ENCODE assay signal across 19 mouse cellular contexts in the genomic region with DNA sequence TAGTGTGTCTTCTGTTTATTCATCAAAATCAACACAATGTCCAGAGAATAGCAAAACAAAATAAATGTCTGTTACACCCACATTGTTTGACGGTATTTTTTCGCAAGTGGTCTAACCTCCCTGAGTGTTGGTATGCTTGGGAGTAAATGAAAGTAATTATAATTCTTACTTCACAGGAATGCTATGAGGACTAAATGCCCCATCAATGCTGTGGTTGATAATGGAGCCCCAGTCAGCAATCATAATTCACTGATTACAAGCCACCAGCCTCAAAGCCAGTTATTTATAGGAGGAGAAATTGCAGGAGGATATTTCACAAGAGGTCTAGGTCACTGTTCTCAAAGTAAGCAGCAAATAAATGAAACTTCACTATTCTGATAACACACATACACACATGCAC.
DNase-seq lines count a peak whose midpoint lies in the region; ATAC-seq and TF ChIP-seq lines count a peak whose summit lies in the region.
"Had no signal": no experiment of that assay in that cellular context is flagged by ENCODE, and none has a peak within 500 bp of the region (broad histone marks: within the 10 kb centered on the region; RNA-seq: fewer than 3 reads in every experiment).

No protein-coding gene starts in this region.

- no peak overlapping the region for H3K4me3 ChIP-seq in heart, embryonic 14.5 days (ENCODE audit: control insufficient read depth in 1 of 2, insufficient read depth in 1 of 2, low read depth in 1 of 2, low read length in 2 of 2)
- no peak overlapping the region for H3K4me3 ChIP-seq in lung, postnatal 0 days (ENCODE audit: low read depth, low read length)
- no peak overlapping the region for H3K4me3 ChIP-seq in lung, adult 2 months (replicated peaks; ENCODE audit: extremely low read depth, low read depth, low read length)
- H3K4me3 ChIP-seq: embryonic facial prominence, embryonic 13.5 days; forebrain, embryonic 12.5 days; hindbrain, embryonic 10.5 days; intestine, embryonic 15.5 days had no signal

- no peaks in the 10 kb centered on the region for H3K27me3 ChIP-seq in heart, embryonic 14.5 days (ENCODE audit: control insufficient read depth, insufficient read depth, low read length)
- H3K27me3 ChIP-seq in lung, postnatal 0 days (replicated peaks; ENCODE audit: insufficient read depth, low read length) = no peaks in the 10 kb centered on the region
- H3K27me3 ChIP-seq: embryonic facial prominence, embryonic 13.5 days; forebrain, embryonic 12.5 days; intestine, embryonic 15.5 days had no signal

- TF ChIP-seq CTCF in lung, postnatal 0 days (IDR thresholded peaks at IDR 0.05) = no peak
- no peak for TF ChIP-seq CTCF in lung, adult 2 months (IDR thresholded peaks at IDR 0.05; ENCODE audit: insufficient read depth, low read length)

- intact Hi-C loops in heart, postnatal 14 days (cut with DNase I) = loop anchor here (10.0 kb wide), 1 partner anchor 306 kb away; no protein-coding TSS in a partner anchor

- 26% methylated on average over 2 of the region's 2 CpGs for WGBS in heart, embryonic 14.5 days
- 78% methylated on average over 2 of the region's 2 CpGs for WGBS in lung, postnatal 0 days
- WGBS in lung, adult 2 months = 71% methylated on average over 2 of the region's 2 CpGs

- peak; percentile 54; the same call in 1 of the 2 replicates for ATAC-seq in heart, embryonic 14.5 days (ENCODE audit: insufficient number of reproducible peaks, insufficient read depth, low FRiP score, low read depth)
- peak; percentile 47; the same call in 1 of the 2 replicates for ATAC-seq in lung, postnatal 0 days
- ATAC-seq: forebrain, embryonic 16.5 days; intestine, embryonic 15.5 days had no signal

- no peaks in the 10 kb centered on the region for H3K9me3 ChIP-seq in heart, embryonic 14.5 days (ENCODE audit: control insufficient read depth, low read length)
- H3K9me3 ChIP-seq in lung, postnatal 0 days (ENCODE audit: low read length) = no peaks in the 10 kb centered on the region
- H3K9me3 ChIP-seq: embryonic facial prominence, embryonic 13.5 days; forebrain, embryonic 12.5 days; hindbrain, embryonic 10.5 days; intestine, embryonic 15.5 days had no signal

- peaks cover 0 to 4% of the 10 kb centered on the region in 2 experiments; a peak in 1 of 4 replicates for H3K4me1 ChIP-seq in heart, embryonic 14.5 days (ENCODE audit: control insufficient read depth in 2 of 2, insufficient read depth in 2 of 2, low read length in 2 of 2)
- H3K4me1 ChIP-seq in lung, postnatal 0 days (ENCODE audit: insufficient read depth, low read depth, low read length) = no peaks in the 10 kb centered on the region
- H3K4me1 ChIP-seq in lung, adult 2 months (ENCODE audit: control insufficient read depth, insufficient read depth, low read length) = no peaks in the 10 kb centered on the region
- H3K4me1 ChIP-seq: embryonic facial prominence, embryonic 13.5 days; forebrain, embryonic 12.5 days; hindbrain, embryonic 10.5 days; intestine, embryonic 15.5 days had no signal

- peak overlapping the region; percentile 20 to 69 for H3K27ac ChIP-seq in heart, embryonic 14.5 days (replicated peaks in 1 of 2; ENCODE audit: control insufficient read depth in 1 of 2, insufficient read depth in 1 of 2, low read depth in 2 of 2, low read length in 2 of 2)
- no peak overlapping the region for H3K27ac ChIP-seq in lung, postnatal 0 days (ENCODE audit: low read length)
- H3K27ac ChIP-seq: embryonic facial prominence, embryonic 13.5 days; forebrain, embryonic 12.5 days; hindbrain, embryonic 10.5 days; hindbrain, embryonic 14.5 days; intestine, embryonic 15.5 days had no signal

- H3K4me2 ChIP-seq in heart, embryonic 14.5 days (ENCODE audit: low read length) = peak overlapping the region; percentile 1; the same call in 1 of the 2 replicates
- H3K4me2 ChIP-seq in lung, postnatal 0 days (replicated peaks; ENCODE audit: low read depth, low read length) = no peak overlapping the region
- H3K4me2 ChIP-seq: embryonic facial prominence, embryonic 13.5 days; forebrain, embryonic 12.5 days; hindbrain, embryonic 14.5 days; intestine, embryonic 15.5 days had no signal

- TF ChIP-seq EP300 in lung, postnatal 0 days (IDR thresholded peaks at IDR 0.05) = 0 out of 2 replicates have a peak, but pooled peaks have one; percentile 21

- no peak for TF ChIP-seq POLR2A in lung, adult 2 months (IDR thresholded peaks at IDR 0.05; ENCODE audit: borderline replicate concordance, extremely low read depth, low read depth, low read length)

- H3K9ac ChIP-seq in heart, embryonic 14.5 days (ENCODE audit: low read length) = no peak overlapping the region
- H3K9ac ChIP-seq in lung, postnatal 0 days (replicated peaks; ENCODE audit: low read depth) = no peak overlapping the region
- H3K9ac ChIP-seq: embryonic facial prominence, embryonic 13.5 days; forebrain, embryonic 12.5 days; hindbrain, embryonic 14.5 days; intestine, embryonic 15.5 days had no signal

- H3K36me3 ChIP-seq in heart, embryonic 14.5 days (ENCODE audit: control insufficient read depth, insufficient read depth, low read length) = no peaks in the 10 kb centered on the region
- no peaks in the 10 kb centered on the region for H3K36me3 ChIP-seq in lung, postnatal 0 days (ENCODE audit: insufficient read depth, low read length)
- H3K36me3 ChIP-seq: embryonic facial prominence, embryonic 13.5 days; forebrain, embryonic 12.5 days; hindbrain, embryonic 10.5 days; intestine, embryonic 15.5 days had no signal

- DNase-seq in adrenal gland, adult 8-10 months = peak; percentile 13
- no peak for DNase-seq in adrenal gland, postnatal 25 days
- DNase-seq in heart, postnatal 14 days = no peak
- peak; percentile 33 for DNase-seq in lung, postnatal 0 days (ENCODE audit: low spot score)
- DNase-seq in lung, adult 2 months = no peak
- no peak for DNase-seq in left cerebral cortex, adult 18-20 months (ENCODE audit: low spot score in 2 of 2)
- DNase-seq: adrenal gland, postnatal 10 days; cerebellum, adult 18-20 months; cerebellum, adult 9-11 months; cerebellum, postnatal 36 days; gastrocnemius, postnatal 10 days; kidney, adult 18-20 months had no signal

Comparison
In these comparisons a context has a peak if more than half of its experiments do, and no peak if none do; other contexts are left out.
1. DNase-seq: peak in adrenal gland, adult 8-10 months (single experiment) and lung, postnatal 0 days (single experiment); none in adrenal gland, postnatal 25 days (single experiment), heart, postnatal 14 days (0 of 2), lung, adult 2 months (single experiment) and left cerebral cortex, adult 18-20 months (0 of 2).